Mouse (Mus musculus) lung, adult 2 months (tissue): ENCODE data around the gene Cldn10.

Source experiments
- CTCF ChIP-seq: fragments of 200-500 bp; IDR thresholded peaks from 2 replicates; pipeline ENCODE4 v1.5.1; 2011; ENCODE audit warnings: mild to moderate bottlenecking, low read length, control low read depth; ENCODE audit not compliant: insufficient read depth
- POLR2A ChIP-seq: fragments of 200-500 bp; IDR thresholded peaks from 2 replicates; pipeline ENCODE4 v1.6.1; 2011; ENCODE audit warnings: low read depth, mild to moderate bottlenecking, control low read depth, low read length, borderline replicate concordance; ENCODE audit errors: extremely low read depth

DNA sequence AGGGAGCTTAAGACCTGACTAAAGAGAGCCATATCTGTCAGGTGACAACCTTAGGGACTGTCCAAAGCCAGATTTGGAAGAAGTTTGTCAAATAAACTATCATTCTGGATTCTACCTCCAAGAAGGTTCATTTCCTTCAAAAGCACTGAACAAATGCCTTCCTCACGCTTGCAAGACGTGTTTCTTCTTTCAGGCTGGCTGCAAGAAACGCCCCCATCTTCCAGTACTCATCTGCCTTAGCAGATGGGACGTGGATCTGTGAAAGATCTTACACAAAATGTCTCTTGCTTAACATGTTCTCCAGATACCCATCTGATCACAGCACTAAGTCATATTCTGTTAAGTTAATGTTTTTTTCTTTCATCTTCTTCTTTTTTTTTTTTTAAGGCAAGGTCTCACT, 102.4 kb downstream of the Cldn10 start:
- TF ChIP-seq CTCF (no peak), POLR2A (no peak)
